Mouse (Mus musculus) cerebellum, adult 11-12 months (tissue): ENCODE results near the gene Axin1.

Experiments
- DNase-seq: peaks from one replicate; pipeline ENCODE4 v3.0.0; 2022

Axin1 gene

GRCm38 (mm10) chr17:26192481-26193190, 54.1 kb downstream of the Axin1 start:
- no peak for DNase-seq

GRCm38 (mm10) chr17:26198892-26199291, 60.4 kb downstream of the Axin1 start, which contains the start of gene Pdia2:
TSS of gene Pdia2 (minus strand) at chr17:26199087.
- no peak for DNase-seq

DNA sequence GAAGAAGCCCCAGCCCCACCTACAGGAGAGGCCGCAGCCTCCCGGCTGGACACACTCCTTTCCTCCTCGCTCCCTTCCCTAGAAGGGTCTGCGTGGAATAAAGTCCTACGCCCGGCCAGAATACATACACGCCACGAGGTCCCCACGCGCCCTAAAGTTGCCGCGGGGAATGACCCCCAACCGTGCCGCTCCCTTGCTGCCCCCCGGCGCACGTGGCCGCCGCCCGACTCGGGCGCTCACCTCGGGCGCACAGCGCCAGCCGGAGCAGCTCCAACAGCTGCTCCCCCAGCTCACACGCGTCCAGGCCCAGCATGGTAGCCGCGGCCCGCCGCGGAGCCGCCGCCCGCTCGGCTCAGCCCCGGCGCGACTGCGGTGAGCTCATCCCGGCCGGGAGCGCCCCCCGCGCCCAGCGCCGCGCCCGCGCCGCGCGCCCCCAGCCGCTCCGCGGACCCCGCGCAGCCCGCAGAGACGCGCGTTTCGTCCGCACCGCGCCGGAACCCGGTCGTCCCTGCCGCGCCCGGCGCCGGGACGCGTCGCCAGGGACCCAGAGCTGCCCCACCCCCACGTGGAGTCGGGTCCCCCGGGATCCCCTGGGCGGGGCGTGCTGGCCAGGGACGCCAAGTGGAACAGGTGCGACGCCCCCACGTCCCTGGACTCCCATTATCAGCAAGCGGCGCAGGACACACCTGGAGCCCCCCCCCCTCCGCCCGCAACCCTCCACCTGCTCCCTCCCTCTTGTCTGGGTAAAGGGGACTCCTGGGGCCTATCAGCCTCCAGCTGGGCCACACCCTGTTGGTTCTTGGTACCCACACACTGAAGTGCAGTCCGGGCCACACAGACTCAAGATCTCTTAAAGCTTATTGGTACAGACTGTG, 62.6 kb downstream of the Axin1 start:
- no peak for DNase-seq

DNA sequence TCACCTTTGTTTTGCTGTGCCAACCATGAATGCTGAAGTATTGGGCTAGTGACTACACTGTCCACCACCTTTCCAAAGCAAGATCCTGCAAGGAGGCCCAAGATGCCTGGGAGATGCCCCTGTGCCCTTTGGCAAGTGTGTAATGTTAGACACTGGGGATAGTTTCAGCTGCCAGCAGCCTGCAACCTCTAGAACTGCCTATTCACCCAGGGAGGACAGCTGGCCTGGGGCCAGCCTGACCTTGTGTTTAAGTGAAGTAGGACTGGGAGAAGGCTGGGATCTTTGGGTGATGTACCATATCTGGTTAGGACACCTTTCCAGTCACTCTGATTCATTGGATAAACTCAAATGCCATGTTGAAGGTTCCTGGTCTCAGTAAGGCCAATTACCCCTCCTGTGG, 63.5 kb downstream of the Axin1 start:
- no peak for DNase-seq

DNA sequence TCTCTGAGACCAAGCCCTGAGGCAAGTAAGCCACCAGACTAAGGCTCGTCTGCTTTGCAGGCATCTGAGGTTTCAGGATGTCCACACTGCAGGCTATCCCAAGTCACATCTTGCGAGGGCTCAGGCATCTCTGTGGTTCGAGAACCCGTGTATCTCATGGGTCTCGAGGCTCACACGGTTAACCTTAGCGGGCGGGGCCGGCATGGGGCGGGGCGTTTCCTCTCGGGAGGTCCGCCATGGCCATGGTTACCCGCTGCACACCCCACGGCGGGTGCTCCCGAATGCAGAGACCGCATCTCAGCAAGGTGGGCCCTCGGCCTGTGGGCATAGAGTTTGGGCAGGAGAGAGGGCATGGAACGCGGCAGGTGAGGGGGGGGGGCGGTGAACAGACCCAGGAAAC, 64.2 kb downstream of the Axin1 start, which contains the start of gene Rgs11:
TSS of gene Rgs11 (plus strand) at position 215 of the 400 bp plus-strand sequence.
- DNase-seq = no peak

DNA sequence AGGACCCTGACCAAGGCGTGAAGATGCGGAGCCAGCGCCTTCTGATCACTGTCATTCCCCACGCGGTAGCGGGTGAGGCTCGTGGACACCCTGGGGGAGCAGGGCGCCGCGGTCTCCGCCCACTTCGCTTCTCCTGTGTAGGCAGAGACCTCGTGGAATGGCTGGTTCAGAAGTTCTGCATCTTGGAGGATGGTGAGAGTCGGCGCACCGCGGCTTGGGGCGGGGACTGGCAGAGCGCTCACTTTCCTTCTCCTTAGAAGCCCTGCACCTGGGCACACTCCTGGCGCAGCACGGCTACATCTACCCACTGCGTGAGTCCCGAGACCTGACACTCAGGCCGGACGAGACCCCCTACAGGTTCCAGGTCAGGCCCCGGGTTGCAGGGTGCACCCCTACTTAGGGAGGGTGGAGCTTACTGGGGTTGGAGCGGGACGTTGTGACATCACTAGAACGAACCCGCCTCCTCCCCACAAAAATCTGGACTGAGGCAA, 64.9 kb downstream of the Axin1 start:
- DNase-seq = peak; percentile 33

GRCm38 (mm10) chr17:26204766-26205165, 66.3 kb downstream of the Axin1 start:
- no peak for DNase-seq

DNA sequence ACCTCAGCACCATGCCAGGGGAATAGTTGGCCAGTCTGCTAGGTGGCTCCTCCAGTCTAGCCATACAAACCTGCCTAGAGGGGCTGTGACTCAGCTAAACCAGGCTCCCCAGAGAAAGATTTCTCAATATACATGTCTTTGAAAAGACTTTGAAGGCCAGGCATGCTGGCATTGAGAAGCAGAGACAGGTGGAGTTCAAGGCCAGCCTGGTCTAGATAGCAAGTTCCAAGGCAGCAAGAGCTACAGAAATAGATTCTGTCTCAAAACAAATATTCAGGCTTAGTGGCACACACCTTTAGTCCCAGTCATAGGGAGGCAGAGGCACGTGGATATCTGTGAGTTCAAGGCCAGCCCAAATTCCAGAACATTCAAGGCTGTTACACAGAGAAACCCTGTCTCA, 67.9 kb downstream of the Axin1 start:
- DNase-seq = no peak

GRCm38 (mm10) chr17:26207686-26208085, 69.2 kb downstream of the Axin1 start, which contains the start of gene Arhgdig:
TSS of gene Arhgdig (minus strand) at chr17:26207786.
- no peak for DNase-seq

DNA sequence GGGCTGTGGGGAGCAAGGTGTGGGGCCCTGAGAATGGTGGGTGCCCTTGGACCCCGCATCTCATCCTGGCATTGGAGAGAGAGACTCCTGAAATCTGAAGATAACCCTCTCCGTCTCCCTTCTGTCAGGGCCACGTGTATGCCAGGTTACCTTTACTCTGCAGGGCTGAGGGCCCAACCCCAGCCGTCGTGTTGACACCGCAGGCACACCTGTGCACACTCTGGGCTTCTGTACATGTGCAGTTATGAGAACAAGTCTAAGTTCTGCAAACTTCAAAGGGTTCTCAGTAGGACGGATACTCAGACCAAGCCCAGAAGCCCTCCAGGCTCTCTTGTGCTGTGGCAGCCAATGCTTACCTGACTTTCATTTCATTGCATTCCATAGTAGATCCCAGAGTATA, 73.8 kb downstream of the Axin1 start:
- DNase-seq = no peak

DNA sequence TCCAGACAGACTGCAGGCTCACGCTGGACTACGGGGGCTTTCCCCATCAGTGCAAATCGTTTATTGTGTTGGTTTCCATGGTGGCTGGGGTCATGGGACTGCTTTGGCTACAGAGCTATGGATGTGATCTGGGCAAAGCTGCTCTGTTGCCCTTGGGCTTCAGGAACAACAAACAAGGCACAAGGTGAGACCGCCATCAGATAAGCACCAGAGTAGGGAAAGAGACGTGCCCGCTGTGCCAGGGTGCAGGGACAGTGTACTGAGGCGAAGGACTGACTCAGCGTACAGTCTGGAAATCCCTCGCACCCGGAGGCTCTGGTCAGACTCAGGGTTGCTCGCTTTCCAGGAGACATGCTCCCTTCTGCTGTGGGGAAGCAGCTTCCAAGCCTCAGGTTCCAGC, 74.2 kb downstream of the Axin1 start:
- DNase-seq = no peak

DNA sequence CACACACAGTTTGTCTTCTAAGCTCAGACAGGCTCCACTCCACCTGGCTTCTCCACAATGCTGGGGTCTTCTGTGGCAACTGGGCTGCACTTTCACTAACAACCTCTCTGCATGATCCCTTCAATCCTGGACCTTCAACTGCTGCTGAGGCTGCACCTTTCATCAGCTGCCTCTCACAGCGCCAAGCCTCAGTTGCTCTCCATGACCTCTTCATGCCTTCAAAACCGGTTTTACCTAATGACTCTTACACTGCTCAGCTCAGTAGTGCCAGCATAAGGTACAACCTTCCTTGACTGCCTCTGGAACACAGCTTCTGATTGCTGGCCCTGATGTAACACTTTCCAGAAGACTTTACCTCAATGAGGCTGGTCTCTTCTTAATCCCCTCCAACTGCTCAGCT, 83.0 kb downstream of the Axin1 start:
- DNase-seq = no peak

DNA sequence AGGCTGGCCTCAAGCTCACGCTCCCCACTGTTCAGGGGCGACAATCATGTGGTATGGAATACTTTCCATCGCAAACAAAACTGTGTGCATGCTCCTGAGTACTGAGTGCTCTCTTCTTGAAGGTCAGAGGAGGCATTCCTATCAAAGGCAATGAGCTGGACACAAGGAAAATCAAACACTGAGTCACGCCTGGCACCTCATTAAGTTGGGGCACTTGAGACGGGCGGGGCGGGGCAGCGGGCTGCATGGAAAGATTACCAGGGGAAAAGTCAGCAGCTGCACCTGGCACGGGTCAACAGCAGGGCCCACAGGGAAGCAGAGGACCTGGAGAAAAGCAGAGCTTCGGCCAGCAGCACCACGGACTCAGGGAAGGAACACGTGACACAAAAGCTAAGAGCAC, 86.7 kb downstream of the Axin1 start:
- no peak for DNase-seq

DNA sequence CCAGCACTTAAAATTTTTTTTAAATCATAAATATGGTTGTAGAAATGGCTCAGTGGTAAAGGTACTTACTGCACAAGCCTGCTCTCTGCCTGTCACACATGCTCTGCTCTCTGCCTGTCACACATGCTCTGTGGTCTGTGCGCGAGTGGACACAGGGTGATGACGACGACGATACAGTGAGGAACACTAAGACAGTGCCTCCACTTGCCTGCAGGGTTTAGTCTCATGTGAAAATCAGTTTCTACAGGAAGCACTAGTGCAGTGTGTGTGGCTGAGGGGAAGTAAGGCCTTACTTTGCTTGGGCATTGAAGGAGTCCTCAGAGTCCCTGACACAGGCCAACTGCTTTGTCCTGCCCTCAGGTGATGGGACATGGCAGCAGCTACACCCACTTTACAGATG, 91.3 kb downstream of the Axin1 start:
- DNase-seq = no peak

GRCm38 (mm10) chr17:26231156-26231555, 92.7 kb downstream of the Axin1 start:
- DNase-seq = no peak

DNA sequence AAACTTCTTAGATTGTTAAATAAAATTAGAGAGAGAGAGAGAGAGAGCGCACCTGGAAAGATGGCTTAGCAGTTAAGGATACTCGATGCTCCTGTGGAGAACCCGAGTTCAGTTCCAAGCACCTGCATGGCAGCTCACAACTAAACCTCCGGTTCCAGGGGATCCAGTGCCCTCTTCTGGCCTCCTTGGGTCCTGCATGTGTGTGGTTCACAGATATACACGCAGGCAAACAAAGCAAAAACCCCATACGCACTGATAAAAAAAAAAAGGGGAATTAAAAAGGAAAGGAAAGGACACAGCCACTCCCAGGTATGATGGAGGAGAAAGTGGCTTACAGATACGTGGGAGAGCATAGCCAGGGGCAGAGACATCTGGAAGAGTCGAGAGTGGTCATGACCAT, 94.4 kb downstream of the Axin1 start:
- no peak for DNase-seq

GRCm38 (mm10) chr17:26234386-26234785, 95.9 kb downstream of the Axin1 start:
- DNase-seq = no peak

DNA sequence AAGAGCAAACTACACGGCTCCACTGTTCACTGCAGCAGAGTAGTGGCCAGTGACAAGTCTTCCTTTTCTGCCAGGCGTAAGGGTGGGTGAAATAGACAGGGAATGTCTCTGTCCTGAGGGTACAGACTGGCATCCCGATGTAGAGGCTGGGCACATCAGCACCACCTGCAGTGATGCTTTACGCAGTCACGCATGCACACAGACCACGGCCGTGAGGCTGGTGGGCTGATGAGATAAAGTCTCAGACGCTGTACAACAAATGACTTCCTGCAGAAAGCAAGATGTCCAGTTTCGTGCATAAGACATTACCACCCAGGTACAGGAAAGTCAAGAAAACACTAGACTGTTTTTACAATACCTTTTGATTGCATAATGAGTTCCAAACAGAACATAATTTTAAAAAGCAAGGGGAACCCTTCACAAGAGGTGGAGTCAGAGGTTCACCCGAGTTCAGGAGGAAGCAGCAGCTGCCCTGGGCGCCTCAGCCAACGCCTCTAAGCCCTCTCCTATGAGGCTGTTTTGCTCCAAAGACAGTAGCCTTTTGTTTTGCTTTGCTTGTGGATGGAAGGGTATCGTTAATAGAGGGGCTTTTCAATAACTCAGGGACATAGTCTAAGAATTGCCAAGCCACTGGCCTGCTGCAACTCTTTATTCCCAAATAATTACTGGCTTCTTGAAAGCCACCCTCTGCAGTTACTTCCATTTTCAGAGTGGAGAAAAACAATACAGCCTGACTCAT, 96.8 kb downstream of the Axin1 start:
- no peak for DNase-seq

DNA sequence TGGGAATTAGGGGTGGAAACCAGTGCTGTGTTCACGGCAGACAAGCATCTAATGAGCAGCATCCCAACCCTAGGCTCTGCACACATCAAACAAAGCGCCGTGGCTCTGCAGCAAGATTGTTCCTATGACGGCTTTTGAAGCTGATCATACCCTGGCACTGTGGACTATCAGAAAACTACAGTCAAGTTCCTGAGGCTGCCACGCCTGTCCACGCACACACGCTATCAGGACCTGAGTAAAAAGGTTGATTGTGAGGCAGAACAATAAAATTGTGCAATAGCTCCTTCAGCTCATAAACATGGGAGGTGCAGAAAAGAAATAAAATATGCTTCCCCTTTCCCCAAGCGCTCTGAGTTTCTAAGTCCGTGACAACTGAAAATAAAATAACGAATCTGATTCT, 99.2 kb downstream of the Axin1 start:
- no peak for DNase-seq

DNA sequence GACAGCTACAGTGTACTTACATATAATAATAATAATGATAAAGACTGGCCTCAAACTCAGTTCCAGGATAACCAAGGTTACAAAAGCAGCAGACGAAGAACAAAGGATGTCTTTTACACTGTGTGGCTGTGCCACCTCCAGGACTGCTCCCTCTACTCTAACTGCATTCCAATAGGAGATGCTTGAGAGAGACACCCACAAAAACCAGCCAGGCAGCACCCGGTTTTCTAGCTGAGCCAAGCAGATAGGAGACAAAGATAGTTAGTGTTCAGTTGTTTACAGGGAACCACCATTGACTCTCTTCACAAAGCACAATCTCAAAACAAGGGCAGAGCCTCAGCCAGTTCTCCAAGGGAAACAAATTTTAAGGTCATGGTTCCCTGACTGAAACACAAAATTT, 101.1 kb downstream of the Axin1 start:
- no peak for DNase-seq

GRCm38 (mm10) chr17:26240120-26240790, 101.8 kb downstream of the Axin1 start:
- no peak for DNase-seq

- no peak for DNase-seq
Observed at GRCm38 (mm10) chr17:26240990-26241389, 102.5 kb downstream of the Axin1 start.
